Mouse (Mus musculus): ENCODE measurements around the gene Mogs. TPM values are rescaled to one million over a fixed set of nuclear protein-coding genes. Genes with fewer than 3 reads are reported as not detected.
"Not testable (repeated sequence)": the region's sequence is repeated elsewhere in the genome, so short reads cannot be mapped to it uniquely, and the experiment has no call there.

Gene Mogs
- polyA plus RNA-seq, 1 experiment = 32.5 TPM

GRCm38 (mm10) chr6:83147280-83147679 is 32.0 kb downstream of the Mogs start:
- Histone ChIP-seq H3K4me3 (ENCODE audit: insufficient read depth, poor library complexity, severe bottlenecking) (no peak overlapping the region), H3K79me2 (ENCODE audit: control insufficient read depth, insufficient read depth) (peaks cover 40% of the 10 kb centered on the region), H3K27me3 (ENCODE audit: control insufficient read depth, insufficient read depth, insufficient read length) (no peaks in the 10 kb centered on the region), H3K36me3 (ENCODE audit: control insufficient read depth, insufficient read depth) (peaks cover 37% of the 10 kb centered on the region), H3K79me3 (ENCODE audit: low read depth) (peaks cover 10% of the 10 kb centered on the region), H3ac (ENCODE audit: control insufficient read depth, insufficient read length, low read depth) (no peak overlapping the region)
- TF ChIP-seq MAX (IDR thresholded peaks at IDR 0.05) (no peak), FOSL1 (IDR thresholded peaks at IDR 0.05; ENCODE audit: insufficient read depth, low read length, poor library complexity, severe bottlenecking) (no peak), CTCF (IDR thresholded peaks at IDR 0.05; ENCODE audit: control insufficient read depth, insufficient read depth, insufficient read length) (no peak), USF1 (IDR thresholded peaks at IDR 0.05; ENCODE audit: low read depth) (no peak), MYOG (IDR thresholded peaks at IDR 0.05; ENCODE audit: control insufficient read depth, extremely low read depth, insufficient read length) (no peak)

- peaks cover 5% of the 10 kb centered on the region for H3K79me2 ChIP-seq (ENCODE audit: control insufficient read depth, insufficient read depth)
- H3ac ChIP-seq (ENCODE audit: control insufficient read depth, insufficient read length, low read depth) = no peak overlapping the region
- H3K79me3 ChIP-seq (ENCODE audit: low read depth) = peaks cover 2% of the 10 kb centered on the region
- no peak for TF ChIP-seq CTCF (IDR thresholded peaks at IDR 0.05; ENCODE audit: control insufficient read depth, insufficient read depth, insufficient read length)
- no peak for TF ChIP-seq CEBPB (IDR thresholded peaks at IDR 0.05; ENCODE audit: low read depth)
- TF ChIP-seq MYOD1 (IDR thresholded peaks at IDR 0.05; ENCODE audit: control insufficient read depth, insufficient read length, low read depth) = no peak
- no peak for TF ChIP-seq FOSL1 (IDR thresholded peaks at IDR 0.05; ENCODE audit: insufficient read depth, low read length, poor library complexity, severe bottlenecking)
- TF ChIP-seq USF1 (IDR thresholded peaks at IDR 0.05; ENCODE audit: low read depth) = no peak
- TF ChIP-seq MAX (IDR thresholded peaks at IDR 0.05) = no peak
- TF ChIP-seq MYOG (IDR thresholded peaks at IDR 0.05; ENCODE audit: control insufficient read depth, extremely low read depth, insufficient read length) = no peak
- H3K27me3 ChIP-seq (ENCODE audit: control insufficient read depth, insufficient read depth, insufficient read length) = no peaks in the 10 kb centered on the region
- peaks cover 40% of the 10 kb centered on the region for H3K36me3 ChIP-seq (ENCODE audit: control insufficient read depth, insufficient read depth)
- no peak overlapping the region for H3K4me3 ChIP-seq (ENCODE audit: insufficient read depth, poor library complexity, severe bottlenecking)
These were observed 36.4 kb downstream of the Mogs start for GRCm38 (mm10) chr6:83151721-83152120.

GRCm38 (mm10) chr6:83153038-83153437 is 37.7 kb downstream of the Mogs start:
- no peak for TF ChIP-seq USF1 (IDR thresholded peaks at IDR 0.05; ENCODE audit: low read depth)
- Histone ChIP-seq H3ac (ENCODE audit: control insufficient read depth, insufficient read length, low read depth) (no peak overlapping the region), H3K79me2 (ENCODE audit: control insufficient read depth, insufficient read depth) (no peaks in the 10 kb centered on the region), H3K36me3 (ENCODE audit: control insufficient read depth, insufficient read depth) (peaks cover 27% of the 10 kb centered on the region), H3K4me3 (ENCODE audit: insufficient read depth, poor library complexity, severe bottlenecking) (no peak overlapping the region), H3K79me3 (ENCODE audit: low read depth) (peaks cover 2% of the 10 kb centered on the region), H3K27me3 (ENCODE audit: control insufficient read depth, insufficient read depth, insufficient read length) (no peaks in the 10 kb centered on the region)

- TF ChIP-seq CTCF (IDR thresholded peaks at IDR 0.05; ENCODE audit: control insufficient read depth, insufficient read depth, insufficient read length) (no peak), MAX (IDR thresholded peaks at IDR 0.05) (no peak), CEBPB (IDR thresholded peaks at IDR 0.05; ENCODE audit: low read depth) (no peak), MYOG (IDR thresholded peaks at IDR 0.05; ENCODE audit: control insufficient read depth, extremely low read depth, insufficient read length) (no peak), USF1 (IDR thresholded peaks at IDR 0.05; ENCODE audit: low read depth) (no peak), MYOD1 (IDR thresholded peaks at IDR 0.05; ENCODE audit: control insufficient read depth, insufficient read length, low read depth) (no peak), FOSL1 (IDR thresholded peaks at IDR 0.05; ENCODE audit: insufficient read depth, low read length, poor library complexity, severe bottlenecking) (no peak)
- Histone ChIP-seq H3K4me3 (ENCODE audit: insufficient read depth, poor library complexity, severe bottlenecking) (no peak overlapping the region), H3K79me3 (ENCODE audit: low read depth) (peaks cover 2% of the 10 kb centered on the region), H3K36me3 (ENCODE audit: control insufficient read depth, insufficient read depth) (peaks cover 23% of the 10 kb centered on the region), H3K27me3 (ENCODE audit: control insufficient read depth, insufficient read depth, insufficient read length) (no peaks in the 10 kb centered on the region), H3K79me2 (ENCODE audit: control insufficient read depth, insufficient read depth) (no peaks in the 10 kb centered on the region), H3ac (ENCODE audit: control insufficient read depth, insufficient read length, low read depth) (no peak overlapping the region)
These were observed 38.2 kb downstream of the Mogs start for GRCm38 (mm10) chr6:83153485-83153884.

- Histone ChIP-seq H3K79me3 (ENCODE audit: low read depth) (peaks cover 2% of the 10 kb centered on the region), H3K4me3 (ENCODE audit: insufficient read depth, poor library complexity, severe bottlenecking) (peak overlapping the region; percentile 47), H3K79me2 (ENCODE audit: control insufficient read depth, insufficient read depth) (no peaks in the 10 kb centered on the region), H3K36me3 (ENCODE audit: control insufficient read depth, insufficient read depth) (peaks cover 18% of the 10 kb centered on the region), H3ac (ENCODE audit: control insufficient read depth, insufficient read length, low read depth) (peak overlapping the region; percentile 65), H3K27me3 (ENCODE audit: control insufficient read depth, insufficient read depth, insufficient read length) (peaks cover under 1% of the 10 kb centered on the region)
- TF ChIP-seq CTCF (IDR thresholded peaks at IDR 0.05; ENCODE audit: control insufficient read depth, insufficient read depth, insufficient read length) (no peak), CEBPB (IDR thresholded peaks at IDR 0.05; ENCODE audit: low read depth) (no peak), FOSL1 (IDR thresholded peaks at IDR 0.05; ENCODE audit: insufficient read depth, low read length, poor library complexity, severe bottlenecking) (no peak), MYOD1 (IDR thresholded peaks at IDR 0.05; ENCODE audit: control insufficient read depth, insufficient read length, low read depth) (no peak), MYOG (IDR thresholded peaks at IDR 0.05; ENCODE audit: control insufficient read depth, extremely low read depth, insufficient read length) (no peak), MAX (IDR thresholded peaks at IDR 0.05) (no peak), USF1 (IDR thresholded peaks at IDR 0.05; ENCODE audit: low read depth) (no peak)
These were observed 40.4 kb downstream of the Mogs start for GRCm38 (mm10) chr6:83155552-83156238.

GRCm38 (mm10) chr6:83156259-83156684 is 41.0 kb downstream of the Mogs start, which contains the start of the genes Wdr54 and 1700003E16Rik:
Gene Wdr54, minus strand, starts transcription at chr6:83156397.
Gene 1700003E16Rik, plus strand, starts transcription at chr6:83156404.
- no peaks in the 10 kb centered on the region for H3K79me2 ChIP-seq (ENCODE audit: control insufficient read depth, insufficient read depth)
- peak within 1 kb of the TSS; percentile 47 for H3K4me3 ChIP-seq (ENCODE audit: insufficient read depth, poor library complexity, severe bottlenecking)
- H3K27me3 ChIP-seq (ENCODE audit: control insufficient read depth, insufficient read depth, insufficient read length) = peaks cover 6% of the 10 kb centered on the region
- peaks cover 18% of the 10 kb centered on the region for H3K36me3 ChIP-seq (ENCODE audit: control insufficient read depth, insufficient read depth)
- peaks cover 2% of the 10 kb centered on the region for H3K79me3 ChIP-seq (ENCODE audit: low read depth)
- TF ChIP-seq MYOG (IDR thresholded peaks at IDR 0.05; ENCODE audit: control insufficient read depth, extremely low read depth, insufficient read length) (no peak), CEBPB (IDR thresholded peaks at IDR 0.05; ENCODE audit: low read depth) (no peak), MAX (IDR thresholded peaks at IDR 0.05) (peak; percentile 48), USF1 (IDR thresholded peaks at IDR 0.05; ENCODE audit: low read depth) (no peak), FOSL1 (IDR thresholded peaks at IDR 0.05; ENCODE audit: insufficient read depth, low read length, poor library complexity, severe bottlenecking) (no peak)
- H3ac ChIP-seq (ENCODE audit: control insufficient read depth, insufficient read length, low read depth) = peak within 1 kb of the TSS; percentile 65

- H3K27me3 ChIP-seq (ENCODE audit: control insufficient read depth, insufficient read depth, insufficient read length) = peaks cover 11% of the 10 kb centered on the region
- not testable (repeated sequence) for H3K79me2 ChIP-seq (ENCODE audit: control insufficient read depth, insufficient read depth); H3K36me3 ChIP-seq (ENCODE audit: control insufficient read depth, insufficient read depth); H3K79me3 ChIP-seq (ENCODE audit: low read depth); H3ac ChIP-seq (ENCODE audit: control insufficient read depth, insufficient read length, low read depth); H3K4me3 ChIP-seq (ENCODE audit: insufficient read depth, poor library complexity, severe bottlenecking)
These were observed 44.2 kb downstream of the Mogs start for GRCm38 (mm10) chr6:83159456-83159855.
